Mouse (Mus musculus): Measurements from ENCODE around the gene Rps6kb2.

Gene Rps6kb2

GRCm38 (mm10) chr19:4154437-4155222, 8.5 kb downstream of the Rps6kb2 start:
- no peak for DNase-seq (ENCODE audit: low spot score)

- no peak for DNase-seq (ENCODE audit: low spot score)
These were observed 9.9 kb downstream of the Rps6kb2 start, which contains the start of gene Ptprcap for GRCm38 (mm10) chr19:4153232-4153654. TSS of gene Ptprcap (plus strand) at chr19:4153604.

- no peak for DNase-seq (ENCODE audit: low spot score)
These were observed 10.5 kb downstream of the Rps6kb2 start for GRCm38 (mm10) chr19:4152445-4153231.

GRCm38 (mm10) chr19:4151898-4152297, 11.3 kb downstream of the Rps6kb2 start:
- no peak for DNase-seq (ENCODE audit: low spot score)

- DNase-seq (ENCODE audit: low spot score), result no peak
These were observed 11.7 kb downstream of the Rps6kb2 start for GRCm38 (mm10) chr19:4151488-4151860.

GRCm38 (mm10) chr19:4150567-4151487, 12.3 kb downstream of the Rps6kb2 start:
- no peak for DNase-seq (ENCODE audit: low spot score)

GRCm38 (mm10) chr19:4149764-4150461, 13.2 kb downstream of the Rps6kb2 start:
- no peak for DNase-seq (ENCODE audit: low spot score)

GRCm38 (mm10) chr19:4149283-4149682, 13.9 kb downstream of the Rps6kb2 start:
- no peak for DNase-seq (ENCODE audit: low spot score)

GRCm38 (mm10) chr19:4148819-4149218, 14.3 kb downstream of the Rps6kb2 start:
- DNase-seq (ENCODE audit: low spot score), result no peak

- peak; percentile 88 for DNase-seq (ENCODE audit: low spot score)
These were observed 14.7 kb downstream of the Rps6kb2 start, which contains the start of gene Coro1b for GRCm38 (mm10) chr19:4148491-4148806. TSS of gene Coro1b (plus strand) at chr19:4148619.

GRCm38 (mm10) chr19:4147782-4148490, 15.2 kb downstream of the Rps6kb2 start:
- DNase-seq (ENCODE audit: low spot score), result no peak

GRCm38 (mm10) chr19:4147022-4147405, 16.1 kb downstream of the Rps6kb2 start:
- DNase-seq (ENCODE audit: low spot score), result no peak

- DNase-seq (ENCODE audit: low spot score), result no peak
These were observed 16.7 kb downstream of the Rps6kb2 start for GRCm38 (mm10) chr19:4146366-4147021.

GRCm38 (mm10) chr19:4145936-4146335, 17.2 kb downstream of the Rps6kb2 start:
- DNase-seq (ENCODE audit: low spot score), result no peak

- no peak for DNase-seq (ENCODE audit: low spot score)
These were observed 18.3 kb downstream of the Rps6kb2 start for GRCm38 (mm10) chr19:4144550-4145498.

- no peak for DNase-seq (ENCODE audit: low spot score)
These were observed 19.3 kb downstream of the Rps6kb2 start, which contains the start of gene Cabp4 for GRCm38 (mm10) chr19:4143759-4144268. TSS of gene Cabp4 (minus strand) at chr19:4144033.

- DNase-seq (ENCODE audit: low spot score), result no peak
These were observed 20.6 kb downstream of the Rps6kb2 start for GRCm38 (mm10) chr19:4142416-4143173.

- DNase-seq (ENCODE audit: low spot score), result no peak
These were observed 23.0 kb downstream of the Rps6kb2 start for GRCm38 (mm10) chr19:4140147-4140546.
